Mouse (Mus musculus) kidney, embryonic 16.5 days (tissue): ENCODE results near the gene Hoxd3. TPM values are rescaled to one million over a fixed set of nuclear protein-coding genes. Genes with fewer than 3 reads are reported as not detected.
A peak's percentile ranks its signal among the peaks of the same experiment; 100 is the strongest.

Experiments used
- microRNA counts: library from miRNA; unstranded; fragments of <30 nt; microRNA quantifications from one replicate; lab custom pipeline; 2016
- microRNA-seq: library from miRNA; unstranded; fragments of <30 nt; microRNA quantifications from one replicate; pipeline ENCODE4, GENCODE M21; 2016
- polyA plus RNA-seq: library from polyadenylated mRNA; unstranded; fragments of >200 nt; fragmentation: Nextera tagmentation; extraction: Ambion mirVana; gene quantifications from 2 replicates; pipeline ENCODE4 v1.2.1, GENCODE M21; 2015

Hoxd3 gene
- polyA plus RNA-seq, 1 experiment from 2014 or later, result 15.4 TPM

MicroRNA genes within 50 kb of the gene (microRNA counts, 519-probe panel; counts per million panel counts)
- microRNA mmu-miR-10b (lab: Ali Mortazavi, UCI), result 4,746 counts per million, percentile 95 among the panel's probes with 10 or more counts

Small RNA genes lying within 50 kb of the gene (microRNA-seq; reads per million reads assigned to microRNA genes)
- gene Gm44463 (not detected), gene Mir10b (66,701 reads per million, percentile 99 among the genes with 10 or more reads in this experiment)

Other genes starting within 250 kb of the Hoxd3 start
- gene Lnpk, start 132.5 kb upstream of the Hoxd3 start, polyA plus RNA-seq, result 18.1 and 20.7 TPM in 2 replicates
- not detected in 2 replicates for gene Evx2, start 52.4 kb upstream of the Hoxd3 start, polyA plus RNA-seq
- 0.24 and 0.36 TPM in 2 replicates for gene Hoxd13, start 43.6 kb upstream of the Hoxd3 start, polyA plus RNA-seq
- 4.5 and 4.7 TPM in 2 replicates for gene Hoxd12, start 36.9 kb upstream of the Hoxd3 start, polyA plus RNA-seq
- gene Hoxd11, start 32.4 kb upstream of the Hoxd3 start, polyA plus RNA-seq, result 13.9 and 17.9 TPM in 2 replicates
- 33.5 and 38.5 TPM in 2 replicates for gene Hoxd10, start 20.0 kb upstream of the Hoxd3 start, polyA plus RNA-seq
- 38.2 and 38.4 TPM in 2 replicates for gene Hoxd9, start 14.2 kb upstream of the Hoxd3 start, polyA plus RNA-seq
- gene Hoxd8, start 7.3 kb upstream of the Hoxd3 start, polyA plus RNA-seq, result 41.0 and 45.6 TPM in 2 replicates
- gene Hoxd4, start within 50 bp of the Hoxd3 start, polyA plus RNA-seq, result 4.5 and 4.9 TPM in 2 replicates
- gene Gm28230, start 14.8 kb downstream of the Hoxd3 start, polyA plus RNA-seq, result 1.3 and 2.1 TPM in 2 replicates
- gene Hoxd1, start 51.1 kb downstream of the Hoxd3 start, polyA plus RNA-seq, result 0.99 and 1.00 TPM in 2 replicates
- gene Mtx2, start 113.9 kb downstream of the Hoxd3 start, polyA plus RNA-seq, result 133 and 136 TPM in 2 replicates